Mouse (Mus musculus) testis, adult 2 months (tissue): ENCODE results near the gene Timmdc1. TPM values are rescaled to one million over a fixed set of nuclear protein-coding genes. Genes with fewer than 3 reads are reported as not detected.
A peak's percentile ranks its signal among the peaks of the same experiment; 100 is the strongest.

ENCODE experiments used
- H3K27ac ChIP-seq: fragments of 200-500 bp; 2 replicates; pipeline ENCODE4 v1.5.1; 2012; ENCODE audit warnings: low read depth, low read length; ENCODE audit not compliant: control insufficient read depth, insufficient read depth
- H3K27me3 ChIP-seq: fragments of 200-500 bp; 2 replicates; pipeline ENCODE4 v1.6.1; 2012; ENCODE audit warnings: mild to moderate bottlenecking, low read length, moderate library complexity; ENCODE audit not compliant: control insufficient read depth, insufficient read depth
- H3K36me3 ChIP-seq: fragments of 200-500 bp; 2 replicates; pipeline ENCODE4 v1.6.1; 2012; ENCODE audit warnings: mild to moderate bottlenecking, low read length; ENCODE audit not compliant: control insufficient read depth, insufficient read depth
- H3K4me1 ChIP-seq: fragments of 200-500 bp; 2 replicates; pipeline ENCODE4 v1.6.1; 2012; ENCODE audit warnings: low read length; ENCODE audit not compliant: control insufficient read depth, insufficient read depth
- H3K4me3 ChIP-seq: fragments of 200-500 bp; 2 replicates; pipeline ENCODE4 v1.5.1; 2012; ENCODE audit warnings: low read depth, mild to moderate bottlenecking, low read length, moderate library complexity, mixed read lengths; ENCODE audit not compliant: control insufficient read depth
- CTCF ChIP-seq: fragments of 200-500 bp; IDR thresholded peaks from 2 replicates; pipeline ENCODE4 v1.5.1; 2012; ENCODE audit warnings: low read depth, mild to moderate bottlenecking, inconsistent platforms, low read length, moderate library complexity; ENCODE audit not compliant: control insufficient read depth, insufficient read depth, insufficient replicate concordance
- POLR2A ChIP-seq: fragments of 200-500 bp; IDR thresholded peaks from 2 replicates; pipeline ENCODE4 v1.6.1; 2012; ENCODE audit warnings: low read depth, mild to moderate bottlenecking, inconsistent platforms, low read length, moderate library complexity; ENCODE audit not compliant: control insufficient read depth
- polyA plus RNA-seq: library from polyadenylated mRNA; depleted of rRNA; stranded (reverse); fragments of >200 nt; gene quantifications from 2 replicates; pipeline ENCODE4 v1.2.3, GENCODE M21; 2012

Timmdc1 gene
- polyA plus RNA-seq, 1 experiment: 5.3 TPM

- TF ChIP-seq POLR2A: no peak
- TF ChIP-seq CTCF: no peak
- Histone ChIP-seq H3K27me3 (no peaks in the 10 kb centered on the region), H3K27ac (no peak within 1 kb of the TSS), H3K36me3 (no peaks in the 10 kb centered on the region), H3K4me1 (no peaks in the 10 kb centered on the region; the same call in 1 of the 2 replicates), H3K4me3 (no peak within 1 kb of the TSS)
Measured at GRCm38 (mm10) chr16:38558221-38558748, 35.8 kb upstream of the Timmdc1 start, which contains the start of gene Tmem39a. Tmem39a (plus strand) TSS chr16:38558698.

- Histone ChIP-seq H3K27me3 (no peaks in the 10 kb centered on the region), H3K27ac (no peak overlapping the region), H3K4me3 (no peak overlapping the region), H3K36me3 (no peaks in the 10 kb centered on the region), H3K4me1 (no peaks in the 10 kb centered on the region)
- TF ChIP-seq POLR2A (no peak), CTCF (no peak)
Measured at GRCm38 (mm10) chr16:38555988-38556387, 33.5 kb upstream of the Timmdc1 start.

GRCm38 (mm10) chr16:38549479-38550396 lies 27.3 kb upstream of the Timmdc1 start, which contains the start of gene Poglut1:
Poglut1 (minus strand) TSS chr16:38550258.
- peaks cover 2% of the 10 kb centered on the region; the same call in 1 of the 2 replicates for H3K4me1 ChIP-seq
- no peak within 1 kb of the TSS; the same call in 1 of the 2 replicates for H3K27ac ChIP-seq
- no peaks in the 10 kb centered on the region for H3K36me3 ChIP-seq
- peak within 1 kb of the TSS; percentile 94 for H3K4me3 ChIP-seq
- H3K27me3 ChIP-seq: no peaks in the 10 kb centered on the region
- TF ChIP-seq POLR2A (peak; percentile 74), CTCF (no peak)

GRCm38 (mm10) chr16:38548000-38548399 lies 25.5 kb upstream of the Timmdc1 start:
- H3K36me3 ChIP-seq: no peaks in the 10 kb centered on the region
- peaks cover 2% of the 10 kb centered on the region; the same call in 1 of the 2 replicates for H3K4me1 ChIP-seq
- no peak overlapping the region for H3K27ac ChIP-seq
- TF ChIP-seq CTCF: no peak
- TF ChIP-seq POLR2A: no peak
- H3K27me3 ChIP-seq: no peaks in the 10 kb centered on the region
- no peak overlapping the region for H3K4me3 ChIP-seq

- Histone ChIP-seq H3K36me3 (no peaks in the 10 kb centered on the region), H3K4me3 (no peak overlapping the region), H3K27me3 (no peaks in the 10 kb centered on the region), H3K4me1 (no peaks in the 10 kb centered on the region), H3K27ac (no peak overlapping the region)
- TF ChIP-seq POLR2A (no peak), CTCF (no peak)
Measured at GRCm38 (mm10) chr16:38538716-38539380, 16.4 kb upstream of the Timmdc1 start.

GRCm38 (mm10) chr16:38536544-38537146 lies 14.2 kb upstream of the Timmdc1 start:
- Histone ChIP-seq H3K27ac (no peak overlapping the region), H3K27me3 (no peaks in the 10 kb centered on the region), H3K4me3 (no peak overlapping the region), H3K4me1 (no peaks in the 10 kb centered on the region), H3K36me3 (no peaks in the 10 kb centered on the region)
- TF ChIP-seq POLR2A (no peak), CTCF (peak; percentile 43; the same call in 1 of the 2 replicates)

GRCm38 (mm10) chr16:38526264-38526663 lies 3.8 kb upstream of the Timmdc1 start:
- no peaks in the 10 kb centered on the region; the same call in 1 of the 2 replicates for H3K36me3 ChIP-seq
- TF ChIP-seq POLR2A: no peak
- TF ChIP-seq CTCF: no peak
- no peak overlapping the region for H3K4me3 ChIP-seq
- no peaks in the 10 kb centered on the region for H3K27me3 ChIP-seq
- no peak overlapping the region for H3K27ac ChIP-seq
- H3K4me1 ChIP-seq: peaks cover 4% of the 10 kb centered on the region; the same call in 1 of the 2 replicates
